Mouse (Mus musculus) bone marrow macrophage, adult 2 months (primary cell): Measurements from ENCODE around the gene Vps33b. TPM values are rescaled to one million over a fixed set of nuclear protein-coding genes. Genes with fewer than 3 reads are reported as not detected.

Experiments
- H3K27ac ChIP-seq: 2 replicates; pipeline ENCODE4 v1.5.1; 2012; ENCODE audit warnings: low read depth, low read length; ENCODE audit not compliant: insufficient read depth
- H3K4me1 ChIP-seq: 2 replicates; pipeline ENCODE4 v1.6.1; 2012; ENCODE audit warnings: low read length; ENCODE audit not compliant: control insufficient read depth, insufficient read depth
- H3K4me3 ChIP-seq: 2 replicates; pipeline ENCODE4 v1.5.1; 2012; ENCODE audit warnings: mild to moderate bottlenecking, low read length, moderate library complexity; ENCODE audit not compliant: insufficient read depth
- CTCF ChIP-seq: IDR thresholded peaks from 2 replicates; pipeline ENCODE4 v1.5.1; 2012; ENCODE audit warnings: low read depth, mild to moderate bottlenecking, low read length, moderate library complexity
- POLR2A ChIP-seq: IDR thresholded peaks from 2 replicates; pipeline ENCODE4 v1.6.1; 2012; ENCODE audit warnings: mild to moderate bottlenecking, low read depth, low read length, borderline replicate concordance
- polyA plus RNA-seq: library from polyadenylated mRNA; stranded (reverse); fragments of >200 nt; gene quantifications from 2 replicates; pipeline ENCODE4 v1.2.4, GENCODE M21; 2012; ENCODE audit not compliant: missing spikeins, insufficient read depth, insufficient read length

The Vps33b gene
- polyA plus RNA-seq, 1 experiment: 12.9 TPM

GRCm38 (mm10) chr7:80284391-80284790 lies 14.9 kb downstream of the Vps33b start:
- no peak overlapping the region for H3K27ac ChIP-seq
- no peak overlapping the region for H3K4me3 ChIP-seq
- TF ChIP-seq CTCF (no peak), POLR2A (no peak)
- H3K4me1 ChIP-seq: no peaks in the 10 kb centered on the region

- Histone ChIP-seq H3K4me1 (no peaks in the 10 kb centered on the region), H3K4me3 (no peak overlapping the region), H3K27ac (no peak overlapping the region)
- TF ChIP-seq POLR2A (no peak), CTCF (no peak)
Observed at GRCm38 (mm10) chr7:80285725-80286124, 16.3 kb downstream of the Vps33b start.

- Histone ChIP-seq H3K4me1 (no peaks in the 10 kb centered on the region), H3K4me3 (no peak overlapping the region), H3K27ac (no peak overlapping the region)
- TF ChIP-seq POLR2A: no peak
Observed at GRCm38 (mm10) chr7:80287736-80288135, 18.3 kb downstream of the Vps33b start.

GRCm38 (mm10) chr7:80294062-80294763 lies 24.8 kb downstream of the Vps33b start, which contains the start of gene Prc1:
Gene Prc1 (plus strand): TSS chr7:80294450.
- H3K4me1 ChIP-seq: peaks cover 21% of the 10 kb centered on the region
- peak within 1 kb of the TSS; percentile 70 for H3K4me3 ChIP-seq
- peak within 1 kb of the TSS; percentile 31 for H3K27ac ChIP-seq
- TF ChIP-seq POLR2A (no peak), CTCF (no peak)

- H3K27ac ChIP-seq: peak overlapping the region; percentile 26
- H3K4me1 ChIP-seq: peaks cover 29% of the 10 kb centered on the region
- no peak for TF ChIP-seq POLR2A
- no peak for TF ChIP-seq CTCF
- H3K4me3 ChIP-seq: peak overlapping the region; percentile 70
Observed at GRCm38 (mm10) chr7:80294764-80295648, 25.6 kb downstream of the Vps33b start.

- H3K4me3 ChIP-seq: no peak overlapping the region
- TF ChIP-seq POLR2A (no peak), CTCF (no peak)
- H3K27ac ChIP-seq: no peak overlapping the region
- H3K4me1 ChIP-seq: peaks cover 30% of the 10 kb centered on the region
Observed at GRCm38 (mm10) chr7:80296462-80296861, 27.0 kb downstream of the Vps33b start.

GRCm38 (mm10) chr7:80297041-80297440 lies 27.6 kb downstream of the Vps33b start:
- H3K4me3 ChIP-seq: no peak overlapping the region
- no peak for TF ChIP-seq POLR2A
- no peak for TF ChIP-seq CTCF
- peaks cover 30% of the 10 kb centered on the region for H3K4me1 ChIP-seq
- H3K27ac ChIP-seq: no peak overlapping the region

- Histone ChIP-seq H3K4me3 (no peak overlapping the region), H3K4me1 (peaks cover 27% of the 10 kb centered on the region)
- no peak for TF ChIP-seq CTCF
- no peak for TF ChIP-seq POLR2A
Observed at GRCm38 (mm10) chr7:80298754-80299153, 29.3 kb downstream of the Vps33b start.

GRCm38 (mm10) chr7:80299568-80299967 lies 30.1 kb downstream of the Vps33b start:
- TF ChIP-seq CTCF (no peak), POLR2A (no peak)
- Histone ChIP-seq H3K27ac (no peak overlapping the region), H3K4me1 (peaks cover 27% of the 10 kb centered on the region), H3K4me3 (0 out of 2 replicates have a peak overlapping the region, but pooled peaks have one; percentile 2)

More at GRCm38 (mm10) chr7:80298754-80299153, 29.3 kb downstream of the Vps33b start:
- H3K27ac ChIP-seq: no peak overlapping the region

- TF ChIP-seq CTCF: no peak
- TF ChIP-seq POLR2A: no peak
- peaks cover 25% of the 10 kb centered on the region for H3K4me1 ChIP-seq
- H3K4me3 ChIP-seq: no peak overlapping the region
- H3K27ac ChIP-seq: no peak overlapping the region
Observed at GRCm38 (mm10) chr7:80301522-80301921, 32.1 kb downstream of the Vps33b start.
